Mouse (Mus musculus) cortical plate, adult 2 months (tissue): ENCODE data around the gene Cpe.

Experiments used
- CTCF ChIP-seq: fragments of 200-500 bp; IDR thresholded peaks from 2 replicates; pipeline ENCODE4 v1.5.1; 2011; ENCODE audit warnings: mild to moderate bottlenecking, control low read depth, low read length; ENCODE audit not compliant: insufficient read depth; ENCODE audit errors: extremely low read depth
- POLR2A ChIP-seq: fragments of 200-500 bp; IDR thresholded peaks from 2 replicates; pipeline ENCODE4 v1.6.1; 2011; ENCODE audit warnings: mild to moderate bottlenecking, low read length, control low read depth; ENCODE audit not compliant: insufficient read depth; ENCODE audit errors: extremely low read depth

DNA sequence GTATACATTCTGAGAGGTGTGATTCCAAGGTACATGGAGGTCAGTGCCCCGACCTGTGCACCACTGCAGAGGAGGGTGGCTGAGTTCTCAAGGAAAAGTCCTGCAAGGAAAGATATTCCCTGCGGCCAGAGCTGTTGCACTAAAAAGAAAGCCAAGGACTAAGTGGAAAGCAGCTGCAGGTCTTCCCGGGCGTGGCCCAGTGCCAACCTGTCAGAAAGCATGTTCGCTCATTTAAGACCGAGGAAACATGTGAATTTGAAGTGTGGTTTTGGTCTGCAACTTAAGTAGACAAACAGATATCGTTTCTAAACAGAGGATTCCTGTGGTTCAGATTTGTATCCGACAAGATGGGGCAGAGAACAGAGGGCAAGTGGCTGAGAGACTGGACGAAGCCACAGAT lies 117.9 kb downstream of the Cpe start:
- TF ChIP-seq POLR2A, result no peak
- TF ChIP-seq CTCF, result no peak
